Mouse (Mus musculus) c-Kit-negative CD71-positive TER-119-positive erythroid progenitor cells, embryonic 14.5 days (primary cell): ENCODE data around the gene Rbfox3.

ENCODE experiments used
- DNase-seq: peaks from one replicate; pipeline ENCODE4 v3.0.0-alpha.2; 2013; ENCODE audit warnings: low read depth, low spot score

Rbfox3 gene

DNA sequence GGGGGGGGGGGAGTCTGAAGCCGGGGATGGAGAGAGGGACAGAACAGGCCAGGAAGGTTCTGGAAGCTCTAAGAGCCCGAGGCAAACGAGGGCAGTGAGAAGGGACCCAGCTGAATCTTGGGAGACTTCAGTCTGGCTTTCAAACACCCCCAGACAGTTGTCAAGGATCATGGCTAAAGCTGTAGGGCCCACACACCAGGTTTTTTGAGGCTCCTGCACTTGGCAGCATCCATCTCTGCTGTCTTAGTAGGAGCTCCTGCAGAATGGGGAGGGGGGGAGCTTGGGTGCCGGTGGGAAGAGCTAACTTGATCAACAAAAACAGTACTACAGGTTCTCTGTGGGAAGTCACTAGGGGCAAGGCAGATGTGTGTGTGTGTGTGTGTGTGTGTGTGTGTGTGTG lies 358.9 kb downstream of the Rbfox3 start:
- no peak for DNase-seq

DNA sequence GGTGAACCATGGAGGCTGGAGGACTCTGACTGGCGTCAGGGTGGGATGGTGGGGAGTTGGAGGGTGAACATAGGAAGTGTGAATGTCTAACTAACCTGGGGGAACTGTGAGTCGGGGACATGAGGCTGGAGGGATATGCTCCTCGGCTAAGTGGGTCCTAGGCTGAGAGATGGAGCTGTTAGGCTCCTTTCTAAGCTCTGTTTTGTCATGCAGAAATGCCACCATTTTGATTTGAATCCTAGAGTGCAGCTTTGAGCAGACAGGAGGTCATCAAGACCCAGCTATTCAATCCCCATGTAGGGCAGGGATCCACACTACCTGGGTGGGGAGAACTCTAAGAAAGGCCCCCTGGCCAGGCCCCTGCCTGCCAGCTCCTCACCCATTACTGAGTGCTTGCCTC lies 359.7 kb downstream of the Rbfox3 start:
- DNase-seq = no peak

DNA sequence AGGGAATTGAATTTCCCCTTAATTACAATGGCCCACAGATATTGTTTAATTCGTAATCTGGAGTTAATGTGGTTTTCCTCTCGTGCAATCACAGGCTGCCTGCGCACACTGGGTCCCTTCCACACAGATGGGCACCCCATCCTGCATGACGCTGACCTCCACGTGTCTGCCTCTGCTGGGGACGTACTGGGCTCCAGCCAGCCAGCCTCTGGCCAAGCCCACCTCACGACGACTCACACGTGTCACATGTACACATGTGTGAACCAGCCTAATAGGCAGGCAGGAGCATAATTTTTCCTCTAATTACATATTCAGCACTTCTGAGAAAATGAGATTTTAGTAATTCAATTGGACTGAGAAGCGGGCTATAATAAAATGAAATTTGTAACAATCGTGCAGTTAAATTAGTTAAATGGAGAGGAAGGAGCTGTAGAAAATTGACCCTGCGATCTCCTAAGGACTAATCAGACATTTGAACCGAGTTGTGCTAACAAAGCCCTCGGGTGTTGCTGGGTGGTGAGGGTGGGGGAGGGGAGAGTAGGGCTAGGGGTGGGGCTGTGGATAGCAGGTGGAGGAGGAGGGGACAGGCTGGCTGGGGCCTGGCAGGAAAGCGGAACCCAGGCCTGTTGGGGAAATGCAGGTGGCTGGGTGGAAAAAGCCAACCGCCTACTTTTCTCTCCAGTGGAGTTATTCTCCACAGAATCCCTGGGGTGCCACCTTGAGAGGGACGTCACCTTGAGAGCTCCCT lies 360.4 kb downstream of the Rbfox3 start:
- DNase-seq = no peak

DNA sequence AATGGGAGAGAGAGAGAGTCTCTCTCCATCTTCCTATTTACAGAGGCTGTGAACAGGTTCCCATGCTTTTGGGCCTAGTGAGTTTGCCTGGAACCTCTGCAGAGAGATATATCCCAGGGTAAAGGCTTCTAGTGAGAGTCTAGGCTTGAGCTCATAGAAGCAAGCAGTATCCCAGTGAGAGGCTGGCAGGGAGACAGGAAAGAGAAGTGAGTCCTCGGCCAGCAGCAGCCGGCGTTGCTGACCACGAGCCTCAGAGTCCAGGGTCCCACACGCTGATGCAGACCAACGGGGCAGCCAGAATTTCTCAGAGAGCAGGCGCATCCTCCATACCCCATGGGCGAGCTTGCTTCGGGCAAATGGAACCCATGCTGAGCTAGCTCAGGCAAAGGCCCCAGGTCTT lies 363.2 kb downstream of the Rbfox3 start:
- DNase-seq = no peak

DNA sequence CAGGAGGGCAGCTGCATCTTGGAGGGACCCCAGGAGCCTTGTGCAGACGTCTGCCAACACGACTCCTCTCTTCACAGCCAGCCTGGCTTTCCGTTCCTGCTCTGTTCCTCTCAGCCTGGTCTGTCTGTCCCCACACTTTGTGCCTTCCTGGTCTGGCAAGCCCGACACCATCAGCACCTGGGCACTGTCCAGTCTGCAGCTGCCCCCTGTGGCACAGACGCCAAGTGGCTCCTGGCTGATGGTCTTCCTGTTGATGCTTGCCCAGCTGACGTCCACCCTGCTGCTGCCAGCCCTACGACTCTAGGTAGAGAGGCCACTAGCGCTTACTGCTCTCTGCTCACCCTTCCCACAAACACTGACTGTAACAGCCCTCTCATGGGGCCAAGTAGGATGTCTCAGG lies 365.1 kb downstream of the Rbfox3 start:
- DNase-seq = no peak

DNA sequence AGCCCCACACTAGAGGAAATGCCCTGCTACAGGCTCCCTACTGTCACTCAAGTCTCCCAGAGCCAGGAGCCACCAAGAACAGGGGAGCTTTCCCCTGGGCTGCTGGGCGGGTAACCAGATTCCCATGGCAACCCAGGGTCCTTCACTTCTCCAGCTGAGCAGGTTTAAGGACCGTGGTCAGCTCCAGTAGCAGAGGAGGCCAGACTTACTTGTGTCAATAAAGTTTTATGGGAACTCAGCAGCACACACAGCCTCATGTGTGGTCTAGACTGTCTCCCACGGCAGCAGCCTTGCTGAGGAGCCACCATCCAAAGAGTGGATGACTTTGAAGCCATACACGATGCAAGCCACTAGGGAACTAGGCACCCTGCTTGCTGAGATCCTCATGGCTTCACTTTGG lies 365.7 kb downstream of the Rbfox3 start:
- DNase-seq = no peak

DNA sequence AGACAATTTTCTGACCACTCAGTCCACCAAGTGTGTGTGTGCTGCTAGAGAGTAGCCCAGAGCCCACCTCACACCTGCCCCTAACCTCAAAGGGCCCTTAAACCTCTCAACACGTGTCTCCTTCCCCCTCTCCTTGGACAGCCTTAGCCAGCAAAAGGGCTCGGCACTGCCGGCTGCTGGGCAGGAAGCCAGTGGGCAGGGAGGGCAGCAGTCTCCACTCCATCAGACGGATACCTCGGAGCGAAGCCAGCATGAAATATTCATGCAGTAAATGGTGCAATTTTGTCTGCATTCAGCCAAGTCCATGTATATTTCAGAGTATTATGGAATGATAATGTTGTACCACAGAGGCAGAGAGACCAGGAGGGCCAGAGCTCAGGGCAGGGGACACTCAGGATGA lies 366.8 kb downstream of the Rbfox3 start:
- no peak for DNase-seq

DNA sequence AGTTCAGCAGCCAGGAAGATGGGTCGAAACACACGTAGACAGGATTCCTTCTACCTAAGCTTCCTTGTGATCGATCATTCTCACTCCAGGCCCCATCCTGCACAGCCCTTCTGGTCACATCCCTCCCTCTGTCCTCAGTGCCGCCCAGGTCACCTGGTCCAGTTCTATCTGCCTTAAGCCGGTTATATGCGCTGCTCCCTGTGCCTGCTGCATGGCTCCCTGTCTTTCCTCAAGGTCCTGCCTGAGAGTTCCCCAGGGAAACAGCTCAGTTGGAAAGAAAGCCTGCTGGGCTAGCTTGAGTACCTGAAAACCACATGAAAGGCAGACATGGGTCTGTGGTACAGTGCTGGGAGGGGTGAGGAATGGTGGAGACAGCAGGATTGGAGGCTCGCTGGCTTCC lies 368.5 kb downstream of the Rbfox3 start:
- DNase-seq = no peak

DNA sequence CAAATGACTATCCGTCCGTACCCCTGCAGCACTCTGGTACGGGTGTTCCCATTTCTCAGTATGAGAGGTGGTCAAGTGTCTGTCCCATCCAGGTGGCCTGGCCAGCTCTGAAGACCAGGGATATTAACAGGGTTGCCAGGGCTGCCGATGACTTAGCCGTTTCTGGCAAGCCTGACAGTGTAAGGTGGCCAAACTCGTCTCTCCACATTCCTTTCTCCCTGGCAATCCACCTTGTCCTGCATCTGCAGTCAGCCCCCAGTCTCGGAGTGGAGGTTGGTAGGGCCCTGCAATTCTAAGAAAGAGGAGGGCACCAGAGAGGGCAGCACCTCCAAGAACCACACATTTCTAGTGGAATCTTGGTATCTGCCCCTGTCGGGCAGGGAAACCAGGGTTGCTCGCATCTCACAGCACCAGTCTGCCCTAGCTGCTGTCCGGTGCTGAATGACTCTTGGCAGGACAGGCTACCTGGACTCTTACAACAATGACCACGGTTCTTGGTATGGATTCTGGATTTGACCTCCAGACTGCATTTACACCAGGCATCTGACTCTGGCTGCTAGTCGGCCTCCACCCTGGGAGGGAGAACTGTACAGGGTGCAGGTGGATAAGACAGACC lies 370.9 kb downstream of the Rbfox3 start:
- DNase-seq = no peak

DNA sequence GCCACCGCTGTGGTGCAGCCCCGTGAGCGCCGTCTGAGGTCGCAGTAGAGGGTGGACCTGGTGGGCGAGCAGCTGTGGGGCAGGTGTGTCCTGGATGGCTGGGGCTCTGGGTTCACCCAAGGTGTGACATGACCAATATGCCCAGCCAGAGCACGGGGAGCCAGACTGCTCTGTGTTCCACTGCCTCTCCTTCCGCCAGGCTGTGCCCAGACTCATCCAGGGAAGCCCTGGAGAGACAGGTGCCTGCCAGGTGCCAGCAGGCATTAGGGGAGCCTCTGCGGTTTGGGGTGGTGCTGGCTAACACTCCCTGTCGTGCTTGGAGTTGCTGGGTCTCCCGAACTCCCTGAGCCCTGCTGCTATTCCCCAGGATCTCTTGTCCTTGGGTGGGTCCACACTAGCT lies 373.4 kb downstream of the Rbfox3 start:
- no peak for DNase-seq

DNA sequence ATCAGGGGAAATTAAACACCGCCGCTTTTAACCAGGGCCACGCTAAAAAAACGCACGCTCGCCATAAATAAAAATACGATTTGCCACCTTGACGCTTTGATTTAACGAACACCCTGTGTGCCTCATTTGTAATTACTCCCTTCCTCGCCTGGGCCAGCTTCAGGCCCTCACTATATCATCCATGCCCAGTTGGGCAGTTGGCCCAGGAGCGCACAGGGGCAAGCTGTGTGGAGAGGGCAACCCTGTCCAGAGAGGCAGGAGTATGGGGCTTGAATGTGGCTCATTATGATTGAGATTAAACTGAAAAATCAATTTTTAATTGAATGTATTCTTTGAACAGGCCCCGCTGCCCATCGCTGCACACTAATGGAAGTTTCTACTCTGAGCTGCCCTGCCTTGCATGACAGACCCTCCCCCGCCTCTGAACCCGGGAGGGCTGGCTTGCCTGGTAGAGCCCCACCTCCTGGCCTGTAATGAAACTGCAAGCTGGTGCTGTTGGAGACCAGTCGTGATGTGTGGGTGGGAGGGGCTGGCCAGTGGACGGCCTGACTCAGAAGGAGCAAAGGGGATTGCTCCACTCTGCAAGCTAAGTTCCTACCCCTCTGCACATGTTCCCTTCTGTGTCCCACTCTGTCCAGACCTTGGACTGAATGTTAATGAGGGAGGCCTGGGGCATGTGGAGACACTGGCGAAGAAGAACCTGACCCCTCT lies 376.9 kb downstream of the Rbfox3 start:
- no peak for DNase-seq

DNA sequence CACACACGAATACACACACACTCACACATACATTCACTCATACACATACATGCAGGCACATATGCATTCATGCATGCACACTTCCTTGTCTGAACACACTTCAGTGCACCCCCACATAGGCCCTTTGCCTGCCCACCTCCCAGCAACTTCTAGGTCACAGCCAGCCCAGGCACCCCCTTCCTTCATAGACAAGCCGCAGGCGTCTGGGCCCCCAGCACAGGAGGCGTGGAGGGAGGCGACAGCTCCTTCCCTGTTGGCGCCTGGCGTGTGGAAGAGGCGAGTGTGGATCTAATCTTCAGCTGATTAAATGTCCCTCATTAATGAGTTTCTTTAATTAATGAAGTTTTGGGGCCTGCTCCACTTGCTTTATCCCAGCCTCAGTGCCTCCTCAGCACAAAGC lies 381.1 kb downstream of the Rbfox3 start:
- DNase-seq = no peak

DNA sequence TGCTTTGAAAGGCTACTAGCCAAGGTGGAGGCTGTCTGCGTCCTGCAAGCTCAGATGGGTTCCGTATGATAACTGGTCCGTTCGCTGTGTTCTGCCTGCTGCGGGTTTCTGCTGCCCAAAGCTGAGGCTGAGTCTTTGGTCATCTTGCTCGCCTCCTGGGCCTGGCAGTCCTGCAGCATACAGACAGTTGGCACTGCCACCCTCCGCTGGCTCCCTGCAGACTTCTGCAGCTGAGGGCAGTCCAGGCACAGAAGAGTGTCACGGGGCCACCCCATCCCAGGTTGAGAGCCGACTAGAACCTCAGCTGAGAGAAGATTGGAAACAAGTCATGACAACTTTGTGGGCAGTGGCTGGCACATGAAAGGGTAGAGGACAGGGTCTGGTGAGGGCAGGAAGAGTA lies 382.6 kb downstream of the Rbfox3 start:
- DNase-seq = no peak

DNA sequence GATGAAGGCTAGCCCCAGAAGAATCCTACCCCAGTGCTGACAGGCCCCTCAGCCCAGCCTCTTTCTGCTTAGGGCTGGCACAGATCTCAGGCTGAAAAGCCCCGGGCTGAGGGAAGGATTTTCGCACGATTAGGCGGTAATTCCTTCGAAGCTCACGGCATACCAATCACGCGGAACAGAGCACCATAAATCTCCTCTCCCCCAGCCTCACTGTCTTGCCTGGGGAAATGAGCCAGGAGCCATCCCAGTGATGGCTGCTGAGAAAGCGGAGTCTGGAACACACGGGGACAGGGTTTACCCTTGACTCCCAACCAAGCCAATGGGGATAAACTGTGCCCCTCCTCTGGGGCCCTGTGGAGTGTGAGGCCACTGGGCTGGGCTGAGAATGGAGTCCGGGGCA lies 386.3 kb downstream of the Rbfox3 start:
- no peak for DNase-seq

DNA sequence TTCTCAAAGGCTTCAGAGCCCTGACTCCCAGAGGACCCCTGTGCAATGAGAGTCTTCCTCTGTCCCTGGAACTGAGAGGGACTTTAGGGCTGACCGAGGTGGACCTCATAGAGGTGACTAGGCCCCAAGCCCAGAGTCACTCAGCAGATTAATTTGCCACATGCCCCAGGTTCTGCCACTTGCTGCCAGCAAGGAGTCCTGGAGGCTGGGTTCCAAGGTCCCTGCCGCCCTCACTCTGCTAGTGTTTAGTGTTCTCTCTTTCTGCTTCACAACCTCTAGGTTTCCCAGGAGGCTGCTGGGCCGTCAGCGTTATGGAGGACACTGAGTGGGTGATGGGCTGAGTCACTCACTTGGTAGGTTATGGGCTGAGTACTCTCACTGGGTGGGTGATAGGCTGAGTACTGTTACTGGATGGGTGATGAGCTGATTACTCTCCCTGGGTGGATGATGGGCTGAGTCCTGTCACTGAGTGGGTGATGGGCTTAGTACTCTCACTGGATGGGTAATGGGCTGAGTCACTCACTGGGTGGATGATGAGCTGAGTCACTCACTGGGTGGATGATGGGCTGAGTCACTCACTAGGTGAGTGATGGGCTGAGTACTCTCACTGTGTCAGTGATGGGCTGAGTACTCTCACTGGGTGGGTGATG lies 387.8 kb downstream of the Rbfox3 start:
- DNase-seq = no peak

DNA sequence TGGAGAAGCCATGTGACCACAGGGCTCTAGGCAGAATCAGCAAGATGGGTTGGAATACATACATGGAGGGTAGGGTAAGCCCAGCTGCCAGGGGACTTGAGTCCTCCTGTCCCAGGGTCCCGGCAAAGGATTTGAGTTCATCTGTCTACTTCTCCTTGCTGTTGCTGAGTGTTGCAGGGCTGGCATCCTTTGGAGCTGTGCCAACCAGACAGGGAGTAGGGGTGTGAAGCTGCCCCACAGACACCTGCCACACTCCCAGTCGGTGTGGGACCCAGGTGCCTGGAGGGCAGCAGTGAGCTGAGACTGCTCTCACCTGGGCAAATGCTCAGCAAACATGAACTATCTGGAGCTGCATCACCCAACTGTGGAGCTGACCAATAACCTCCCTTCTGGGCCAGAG lies 390.5 kb downstream of the Rbfox3 start:
- no peak for DNase-seq

DNA sequence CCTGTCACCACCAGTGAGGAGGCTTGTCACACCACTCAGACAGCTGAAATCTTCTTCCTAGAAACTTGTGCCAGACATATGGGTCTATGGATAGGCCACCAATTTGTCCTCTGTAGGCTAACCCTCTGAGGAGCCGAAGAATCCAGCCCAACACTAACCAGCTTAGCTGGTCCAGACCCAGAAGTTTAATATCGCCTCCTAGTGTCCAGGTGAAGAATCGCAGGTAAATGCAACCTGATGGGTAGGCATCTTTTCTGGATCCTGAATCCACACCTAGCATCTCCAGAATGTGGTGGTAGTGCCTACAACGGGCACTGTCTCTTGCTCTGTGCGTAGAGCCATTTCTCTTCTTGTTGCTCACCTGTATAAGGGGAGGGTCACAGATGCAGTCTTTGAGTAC lies 391.1 kb downstream of the Rbfox3 start:
- DNase-seq = no peak

DNA sequence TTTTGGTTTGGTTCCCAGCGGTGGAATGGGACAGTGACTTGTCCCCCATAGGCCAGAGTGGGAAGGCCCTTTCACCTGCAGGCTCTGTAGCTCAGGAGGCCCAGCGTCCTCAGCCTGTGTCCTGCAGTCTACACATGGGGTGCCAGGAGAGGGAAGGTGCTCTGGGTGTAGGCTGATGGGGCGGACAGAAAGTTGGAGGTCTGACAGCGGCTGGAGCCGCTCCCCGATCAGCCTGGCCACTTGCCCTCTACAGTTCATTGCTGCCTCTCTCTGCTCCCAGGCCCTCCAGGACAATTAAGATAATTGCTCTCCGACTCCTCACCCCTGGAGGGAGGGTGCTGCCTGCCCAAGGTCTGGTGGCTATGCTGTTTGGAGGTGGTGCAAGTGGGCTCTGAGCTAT lies 392.7 kb downstream of the Rbfox3 start:
- no peak for DNase-seq

DNA sequence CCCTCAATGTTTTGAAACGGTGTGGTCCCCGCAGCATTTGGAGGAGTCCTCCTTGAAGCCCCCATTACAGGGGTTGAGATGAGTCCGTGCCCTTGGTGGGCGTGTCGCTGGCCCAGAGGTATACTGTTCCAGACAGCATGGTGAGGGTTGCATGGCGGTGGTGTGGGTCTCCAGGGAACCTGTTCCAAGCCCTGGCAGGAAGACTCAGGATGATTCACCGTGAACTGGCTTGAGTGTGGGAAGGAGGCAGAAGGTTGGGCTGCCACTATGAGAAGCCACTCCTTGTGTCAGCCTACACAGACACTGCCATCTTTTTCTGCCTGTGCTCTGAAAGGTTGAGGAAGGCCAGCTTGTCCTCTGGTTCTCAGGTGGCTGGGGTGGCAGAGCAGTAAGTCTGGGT lies 393.5 kb downstream of the Rbfox3 start:
- no peak for DNase-seq

DNA sequence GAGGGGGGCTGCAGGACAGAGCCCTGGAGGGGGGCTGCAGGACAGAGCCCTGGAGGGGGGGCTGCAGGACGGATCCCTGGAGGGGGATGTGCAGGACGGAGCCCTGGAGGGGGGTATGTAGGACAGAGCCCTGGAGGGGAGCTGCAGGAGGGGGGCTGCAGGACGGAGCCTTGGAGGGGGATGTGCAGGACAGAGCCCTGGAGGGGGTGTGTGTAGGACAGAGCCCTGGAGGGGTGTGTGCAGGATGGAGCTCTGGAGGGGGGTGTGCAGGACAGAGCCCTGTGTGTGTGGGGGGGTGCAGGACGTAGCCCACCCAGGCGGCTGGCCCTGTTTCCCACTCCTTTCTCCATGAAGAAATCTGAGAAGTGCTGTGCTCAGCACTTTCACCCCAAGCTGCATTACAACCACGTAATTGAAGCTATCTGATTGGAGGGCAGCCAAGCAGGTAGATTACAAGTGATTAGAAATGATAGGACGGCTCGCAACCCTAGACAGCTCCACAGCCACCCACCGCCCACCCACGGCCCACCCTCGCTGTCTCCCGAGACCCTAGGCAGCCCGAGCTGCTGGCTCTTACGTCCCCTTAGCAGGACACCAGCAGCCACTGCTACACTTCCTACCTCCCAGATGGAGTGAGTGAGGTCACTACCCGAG lies 399.0 kb downstream of the Rbfox3 start:
- no peak for DNase-seq

DNA sequence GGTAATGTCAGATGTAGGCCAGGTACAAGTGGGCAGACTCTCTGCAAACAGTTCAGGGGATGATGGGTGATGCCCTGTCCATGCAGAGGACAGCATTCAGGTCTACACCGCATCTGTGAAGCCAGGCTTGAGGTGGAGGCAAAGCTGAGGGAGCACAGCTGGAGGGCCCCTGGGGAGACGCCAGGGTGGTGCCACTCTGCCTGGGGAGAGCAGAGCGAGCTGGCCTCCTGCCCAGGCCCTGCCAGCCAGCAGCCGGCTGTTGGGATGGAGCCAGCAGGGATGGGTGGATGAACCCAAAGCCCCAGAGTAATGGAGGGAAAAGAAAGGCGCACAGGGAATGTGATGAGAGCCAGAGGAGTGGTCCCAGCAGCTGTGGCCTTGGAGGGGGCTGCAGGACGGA lies 399.5 kb downstream of the Rbfox3 start:
- no peak for DNase-seq

DNA sequence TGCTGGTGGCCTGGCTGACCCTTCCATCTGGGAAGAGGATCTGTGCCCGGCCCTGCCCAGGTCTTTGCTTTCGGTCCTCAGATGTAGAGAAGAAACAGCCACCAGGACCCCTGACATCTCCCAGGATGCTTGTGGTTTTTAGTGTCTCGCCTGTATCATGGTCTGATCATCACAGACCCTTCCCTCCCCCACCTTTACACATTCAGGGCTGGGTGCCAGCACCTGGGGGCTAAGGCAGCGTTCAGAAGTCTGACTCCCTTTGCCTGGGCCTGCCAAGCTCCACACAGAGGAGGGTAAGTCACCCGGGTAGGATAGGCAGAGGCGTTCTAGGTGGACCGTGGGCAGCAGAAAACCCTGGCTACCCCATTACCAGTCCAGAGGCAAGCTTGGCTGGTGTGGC lies 403.1 kb downstream of the Rbfox3 start:
- DNase-seq = no peak
